Mouse (Mus musculus) neural tube, embryonic 13.5 days (tissue): ENCODE measurements around the gene Morn1. TPM values are rescaled to one million over a fixed set of nuclear protein-coding genes. Genes with fewer than 3 reads are reported as not detected.
A peak's percentile ranks its signal among the peaks of the same experiment; 100 is the strongest.
"Not testable (repeated sequence)": the region's sequence is repeated elsewhere in the genome, so short reads cannot be mapped to it uniquely, and the experiment has no call there.

ENCODE experiments used
- ATAC-seq: fragments of 200-750 bp; cut with Nextera tagmentation; 2 replicates; pipeline ENCODE4 v1.8.0; 2017; ENCODE audit warnings: low read depth, mild to moderate bottlenecking, moderate TSS enrichment, moderate library complexity
- H3K27ac ChIP-seq: fragments of 300-500 bp; sonication (generic); replicated peaks from 2 replicates; pipeline ENCODE4 v1.5.1; 2015; ENCODE audit warnings: moderate library complexity, mild to moderate bottlenecking, inconsistent platforms
- H3K27me3 ChIP-seq: fragments of 300-500 bp; sonication (generic); 2 replicates; pipeline ENCODE4 v1.6.1; 2015; ENCODE audit warnings: mild to moderate bottlenecking, inconsistent platforms
- H3K36me3 ChIP-seq: fragments of 300-500 bp; sonication (generic); 2 replicates; pipeline ENCODE4 v1.6.1; 2015; ENCODE audit warnings: mild to moderate bottlenecking, inconsistent platforms
- H3K4me1 ChIP-seq: fragments of 300-500 bp; sonication (generic); replicated peaks from 2 replicates; pipeline ENCODE4 v1.6.1; 2015; ENCODE audit warnings: inconsistent platforms
- H3K4me2 ChIP-seq: fragments of 300-500 bp; sonication (generic); 2 replicates; pipeline ENCODE4 v1.6.1; 2015; ENCODE audit warnings: inconsistent platforms, mild to moderate bottlenecking, moderate library complexity
- H3K4me3 ChIP-seq: fragments of 300-500 bp; sonication (generic); 2 replicates; pipeline ENCODE4 v1.5.1; 2015; ENCODE audit warnings: mild to moderate bottlenecking, inconsistent platforms
- H3K9ac ChIP-seq: fragments of 300-500 bp; sonication (generic); 2 replicates; pipeline ENCODE4 v1.6.1; 2015; ENCODE audit warnings: moderate library complexity, mild to moderate bottlenecking, inconsistent platforms
- H3K9me3 ChIP-seq: fragments of 300-500 bp; sonication (generic); 2 replicates; pipeline ENCODE4 v1.6.1; 2016; ENCODE audit warnings: inconsistent platforms
- WGBS: fragments of 180-500 bp; shearing (Covaris S2); methylation state at CpG from one replicate; pipeline ENCODE4 v1.1.7; 2015; 5-methylcytosine and 5-hydroxymethylcytosine counted together
- polyA plus RNA-seq: library from polyadenylated mRNA; unstranded; fragments of >200 nt; fragmentation: Nextera tagmentation; extraction: Ambion mirVana; gene quantifications from 2 replicates; pipeline ENCODE4 v1.2.1, GENCODE M21; 2015

Morn1 gene
- polyA plus RNA-seq, 1 experiment from 2014 or later: 5.7 TPM

DNA sequence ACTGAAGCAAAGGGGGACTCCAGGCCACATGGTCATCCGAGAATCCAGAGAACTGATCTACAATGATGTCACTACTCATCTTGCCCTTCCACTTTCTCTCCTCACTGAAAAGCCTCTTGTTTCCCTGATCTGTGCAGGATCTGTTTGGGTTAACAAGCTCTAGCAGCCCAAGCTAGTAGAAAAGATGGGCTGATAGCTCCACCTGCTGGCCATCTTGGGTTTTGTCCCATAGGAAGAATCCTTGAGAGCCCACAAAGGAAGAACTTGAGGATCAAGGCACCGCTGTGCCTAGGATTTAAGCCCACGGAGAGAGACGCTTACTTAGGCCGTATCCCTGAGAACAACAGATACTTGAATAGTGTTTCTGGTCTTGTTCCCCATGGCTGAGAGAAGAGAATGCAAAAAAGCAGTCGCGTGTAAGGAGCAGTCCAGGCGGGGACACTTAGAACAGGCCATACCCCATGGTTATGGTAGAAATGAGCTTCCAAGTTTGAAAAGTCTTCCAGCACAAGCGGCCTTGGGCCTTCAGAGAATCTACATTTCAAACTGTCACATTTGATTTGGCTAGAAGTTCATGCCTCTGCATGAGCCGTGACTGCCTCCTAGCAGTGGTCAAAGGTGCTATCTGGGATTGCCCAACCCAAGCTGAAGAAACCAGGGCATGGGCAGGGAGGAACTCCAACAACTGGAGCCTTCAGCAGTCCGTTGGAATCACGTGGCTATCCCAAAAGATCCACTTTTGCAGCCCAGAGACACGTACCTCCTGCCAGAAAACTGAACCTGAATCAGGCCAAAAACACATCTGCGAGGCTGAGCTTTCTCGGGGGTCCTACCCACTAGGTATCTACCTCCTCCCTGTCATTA is 20.2 kb upstream of the Morn1 start:
- WGBS: 5% methylated on average over 15 of the region's 15 CpGs
- peak; percentile 75 for ATAC-seq
- Histone ChIP-seq H3K27ac (peak overlapping the region; percentile 74), H3K9me3 (no peaks in the 10 kb centered on the region), H3K36me3 (peaks cover 32% of the 10 kb centered on the region), H3K4me2 (peak overlapping the region; percentile 90), H3K27me3 (no peaks in the 10 kb centered on the region), H3K9ac (peak overlapping the region; percentile 85), H3K4me3 (peak overlapping the region; percentile 65), H3K4me1 (peaks cover 30% of the 10 kb centered on the region)

- 1% methylated on average over 48 of the region's 48 CpGs for WGBS
- peaks cover 40% of the 10 kb centered on the region for H3K36me3 ChIP-seq
- peak; percentile 93 for ATAC-seq
Observed at GRCm38 (mm10) chr4:155066834-155067522, 19.4 kb upstream of the Morn1 start, which contains the start of gene Pex10. Pex10 (plus strand) TSS chr4:155067016.

GRCm38 (mm10) chr4:155068357-155068972 is 17.9 kb upstream of the Morn1 start:
- no peak for ATAC-seq
- Histone ChIP-seq H3K36me3 (peaks cover 55% of the 10 kb centered on the region), H3K27me3 (no peaks in the 10 kb centered on the region), H3K4me2 (no peak overlapping the region), H3K4me3 (no peak overlapping the region), H3K27ac (no peak overlapping the region), H3K9ac (peak overlapping the region; percentile 85; the same call in 1 of the 2 replicates), H3K9me3 (no peaks in the 10 kb centered on the region), H3K4me1 (peaks cover 23% of the 10 kb centered on the region)
- 94% methylated on average over 20 of the region's 20 CpGs for WGBS

More at GRCm38 (mm10) chr4:155066834-155067522, 19.4 kb upstream of the Morn1 start, which contains the start of gene Pex10:
- H3K4me2 ChIP-seq: peak within 1 kb of the TSS; percentile 90
- peak within 1 kb of the TSS; percentile 74 for H3K27ac ChIP-seq
- H3K9ac ChIP-seq: peak within 1 kb of the TSS; percentile 85
- H3K9me3 ChIP-seq: no peaks in the 10 kb centered on the region
- peaks cover 23% of the 10 kb centered on the region for H3K4me1 ChIP-seq
- H3K27me3 ChIP-seq: no peaks in the 10 kb centered on the region
- H3K4me3 ChIP-seq: peak within 1 kb of the TSS; percentile 65

DNA sequence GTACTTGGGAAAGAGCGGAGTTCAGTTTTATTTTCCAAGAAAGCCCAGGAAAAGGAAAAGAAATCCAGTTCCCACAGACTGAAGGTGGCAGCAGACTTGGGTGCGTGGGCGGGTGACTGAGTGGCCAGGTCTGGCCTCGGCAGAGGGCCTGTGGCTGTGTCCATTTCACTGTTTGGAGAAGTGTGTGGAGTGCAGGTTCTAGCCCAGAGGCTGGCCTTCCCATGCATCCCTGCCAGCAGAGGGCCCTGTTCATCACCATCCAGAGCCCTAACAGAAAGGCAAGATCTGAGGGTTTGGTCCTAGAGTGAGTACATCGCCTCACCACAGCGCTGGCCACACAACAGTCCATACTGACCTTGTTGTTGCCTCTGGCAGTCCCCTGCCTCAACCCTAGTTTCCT is 17.2 kb upstream of the Morn1 start:
- peaks cover 23% of the 10 kb centered on the region for H3K4me1 ChIP-seq
- no peaks in the 10 kb centered on the region for H3K27me3 ChIP-seq
- H3K4me3 ChIP-seq: no peak overlapping the region
- H3K9ac ChIP-seq: no peak overlapping the region
- peaks cover 62% of the 10 kb centered on the region for H3K36me3 ChIP-seq
- no peak overlapping the region for H3K27ac ChIP-seq
- ATAC-seq: no peak
- no peak overlapping the region for H3K4me2 ChIP-seq
- 88% methylated on average over 6 of the region's 6 CpGs for WGBS
- no peaks in the 10 kb centered on the region for H3K9me3 ChIP-seq

GRCm38 (mm10) chr4:155070199-155070598 is 16.2 kb upstream of the Morn1 start:
- no peak overlapping the region for H3K4me3 ChIP-seq
- peaks cover 23% of the 10 kb centered on the region for H3K4me1 ChIP-seq
- H3K27me3 ChIP-seq: no peaks in the 10 kb centered on the region
- H3K4me2 ChIP-seq: no peak overlapping the region
- 93% methylated on average over 13 of the region's 13 CpGs for WGBS
- H3K9me3 ChIP-seq: no peaks in the 10 kb centered on the region
- no peak overlapping the region for H3K9ac ChIP-seq
- H3K36me3 ChIP-seq: peaks cover 72% of the 10 kb centered on the region
- no peak for ATAC-seq
- no peak overlapping the region for H3K27ac ChIP-seq

GRCm38 (mm10) chr4:155070921-155071320 is 15.5 kb upstream of the Morn1 start:
- Histone ChIP-seq H3K27ac (no peak overlapping the region), H3K9ac (no peak overlapping the region), H3K9me3 (no peaks in the 10 kb centered on the region), H3K36me3 (peaks cover 79% of the 10 kb centered on the region), H3K4me1 (peaks cover 20% of the 10 kb centered on the region), H3K27me3 (no peaks in the 10 kb centered on the region), H3K4me2 (no peak overlapping the region), H3K4me3 (no peak overlapping the region)
- ATAC-seq: no peak
- 90% methylated on average over 5 of the region's 5 CpGs for WGBS

DNA sequence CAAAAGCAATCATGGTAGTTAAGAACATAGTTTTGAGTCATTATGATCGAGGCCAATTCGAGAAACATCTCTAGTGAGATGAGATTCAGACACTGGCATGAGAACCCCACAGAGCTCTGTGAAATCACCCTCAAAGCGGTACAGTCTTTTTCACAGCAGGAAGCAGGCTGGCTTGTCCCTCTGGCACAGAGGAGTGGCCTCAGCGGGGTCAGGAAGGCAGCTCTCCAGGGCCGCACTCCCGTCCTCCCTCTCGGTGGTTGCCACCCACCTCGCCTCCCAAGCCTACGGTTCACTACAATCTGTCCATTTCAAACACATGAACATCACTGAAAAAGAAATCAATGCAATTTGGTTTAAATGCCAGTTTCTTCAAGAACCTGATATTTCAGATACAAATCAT is 12.0 kb upstream of the Morn1 start:
- Histone ChIP-seq H3K4me2 (no peak overlapping the region), H3K4me3 (no peak overlapping the region), H3K27me3 (no peaks in the 10 kb centered on the region), H3K4me1 (no peaks in the 10 kb centered on the region), H3K9ac (no peak overlapping the region), H3K9me3 (no peaks in the 10 kb centered on the region), H3K27ac (no peak overlapping the region), H3K36me3 (peaks cover 98% of the 10 kb centered on the region)
- no peak for ATAC-seq
- whole genome bisulfite sequencing: 76% methylated on average over 9 of the region's 9 CpGs

GRCm38 (mm10) chr4:155075137-155075536 is 11.2 kb upstream of the Morn1 start:
- H3K9me3 ChIP-seq: no peaks in the 10 kb centered on the region
- no peak overlapping the region for H3K27ac ChIP-seq
- no peaks in the 10 kb centered on the region for H3K4me1 ChIP-seq
- no peak overlapping the region for H3K4me2 ChIP-seq
- no peak overlapping the region for H3K4me3 ChIP-seq
- WGBS: 86% methylated on average over 9 of the region's 9 CpGs
- H3K9ac ChIP-seq: no peak overlapping the region
- no peaks in the 10 kb centered on the region for H3K27me3 ChIP-seq
- H3K36me3 ChIP-seq: peaks cover 98% of the 10 kb centered on the region
- no peak for ATAC-seq

DNA sequence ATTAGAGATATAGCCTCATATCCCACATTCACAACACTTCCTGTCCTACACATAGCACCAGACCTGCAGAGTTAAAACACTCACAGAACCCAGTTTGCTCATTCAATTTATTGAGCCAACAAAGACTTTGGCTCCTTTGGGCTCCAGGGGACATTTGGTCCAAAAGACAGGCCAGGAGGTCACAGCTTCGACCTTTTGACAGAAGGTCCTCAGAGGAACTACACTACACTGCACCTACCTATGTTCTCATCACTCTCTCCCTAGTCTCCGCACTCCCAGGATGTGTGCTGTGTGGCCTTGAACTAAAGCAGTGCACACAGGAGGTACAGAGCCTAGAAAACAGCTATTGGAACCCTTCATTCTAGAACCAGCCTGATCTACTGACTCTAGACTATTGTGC is 10.6 kb upstream of the Morn1 start:
- Histone ChIP-seq H3K4me2 (no peak overlapping the region), H3K9me3 (no peaks in the 10 kb centered on the region), H3K27me3 (no peaks in the 10 kb centered on the region), H3K36me3 (peaks cover 98% of the 10 kb centered on the region), H3K4me3 (no peak overlapping the region), H3K27ac (no peak overlapping the region), H3K4me1 (no peaks in the 10 kb centered on the region), H3K9ac (no peak overlapping the region)
- no peak for ATAC-seq
- WGBS: 95% methylated on average over 2 of the region's 2 CpGs

DNA sequence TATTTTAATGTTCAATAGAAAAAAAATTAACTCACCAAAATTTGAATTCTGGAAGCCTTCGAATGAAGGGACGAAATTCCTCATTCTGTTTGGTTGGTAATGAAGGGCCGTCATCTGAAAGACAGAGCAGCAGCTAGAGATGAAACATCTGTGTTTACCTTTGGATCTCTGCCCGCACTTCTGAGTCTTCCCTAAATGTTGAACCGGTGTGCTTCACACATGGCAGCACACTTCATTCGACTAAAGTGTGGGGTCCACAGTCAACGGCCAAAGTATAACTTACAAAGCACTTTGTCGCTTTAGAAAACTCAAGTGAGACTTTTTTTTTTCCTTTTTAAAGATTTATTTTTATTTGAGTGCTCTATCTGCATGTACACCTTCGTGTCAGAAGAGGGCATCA is 9.7 kb upstream of the Morn1 start:
- ATAC-seq: no peak
- H3K9me3 ChIP-seq: no peaks in the 10 kb centered on the region
- no peak overlapping the region for H3K27ac ChIP-seq
- no peaks in the 10 kb centered on the region for H3K27me3 ChIP-seq
- H3K4me3 ChIP-seq: no peak overlapping the region
- no peaks in the 10 kb centered on the region for H3K4me1 ChIP-seq
- no peak overlapping the region for H3K4me2 ChIP-seq
- 90% methylated on average over 9 of the region's 9 CpGs for WGBS
- peaks cover 96% of the 10 kb centered on the region for H3K36me3 ChIP-seq
- no peak overlapping the region for H3K9ac ChIP-seq

- not testable (repeated sequence) for H3K4me3 ChIP-seq, H3K27me3 ChIP-seq, H3K9ac ChIP-seq, H3K4me2 ChIP-seq, H3K27ac ChIP-seq, ATAC-seq, H3K9me3 ChIP-seq
- Histone ChIP-seq H3K36me3 (peaks cover 89% of the 10 kb centered on the region), H3K4me1 (peaks cover 12% of the 10 kb centered on the region)
- 89% methylated on average over 10 of the region's 10 CpGs for WGBS
Observed at GRCm38 (mm10) chr4:155078808-155079207, 7.6 kb upstream of the Morn1 start.

- Histone ChIP-seq H3K36me3 (peaks cover 81% of the 10 kb centered on the region), H3K4me3 (no peak overlapping the region), H3K27me3 (no peaks in the 10 kb centered on the region), H3K4me2 (no peak overlapping the region), H3K9me3 (no peaks in the 10 kb centered on the region), H3K27ac (no peak overlapping the region), H3K9ac (no peak overlapping the region), H3K4me1 (peaks cover 20% of the 10 kb centered on the region)
- 94% methylated on average over 6 of the region's 6 CpGs for WGBS
- ATAC-seq: no peak
Observed at GRCm38 (mm10) chr4:155079666-155080065, 6.7 kb upstream of the Morn1 start.
